Mouse (Mus musculus) left cerebral cortex, adult 11 months (tissue): ENCODE results near the gene Adat1.

Experiments used
- DNase-seq: peaks from one replicate; pipeline ENCODE4 v3.0.0; 2022; ENCODE audit warnings: low spot score

Gene Adat1

DNA sequence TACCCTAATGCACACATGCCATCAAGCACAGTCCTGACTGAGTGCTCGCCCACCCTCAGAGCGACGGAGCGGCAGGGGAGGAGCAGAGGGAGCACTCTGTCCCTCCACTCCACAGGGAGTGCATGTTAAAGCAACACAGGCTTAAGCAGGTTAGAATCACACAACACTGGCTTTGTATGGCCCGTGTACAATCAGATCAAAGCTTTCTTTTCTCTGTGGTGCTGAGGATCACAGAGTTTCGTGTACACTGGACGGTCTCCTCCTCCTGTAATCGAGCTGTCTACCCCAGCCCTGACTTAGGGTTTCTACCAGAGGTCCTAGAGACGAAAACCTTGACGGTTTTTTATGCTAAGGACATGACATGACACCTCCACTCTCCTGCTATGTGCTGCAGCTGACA is 23.6 kb downstream of the Adat1 start:
- no peak for DNase-seq

DNA sequence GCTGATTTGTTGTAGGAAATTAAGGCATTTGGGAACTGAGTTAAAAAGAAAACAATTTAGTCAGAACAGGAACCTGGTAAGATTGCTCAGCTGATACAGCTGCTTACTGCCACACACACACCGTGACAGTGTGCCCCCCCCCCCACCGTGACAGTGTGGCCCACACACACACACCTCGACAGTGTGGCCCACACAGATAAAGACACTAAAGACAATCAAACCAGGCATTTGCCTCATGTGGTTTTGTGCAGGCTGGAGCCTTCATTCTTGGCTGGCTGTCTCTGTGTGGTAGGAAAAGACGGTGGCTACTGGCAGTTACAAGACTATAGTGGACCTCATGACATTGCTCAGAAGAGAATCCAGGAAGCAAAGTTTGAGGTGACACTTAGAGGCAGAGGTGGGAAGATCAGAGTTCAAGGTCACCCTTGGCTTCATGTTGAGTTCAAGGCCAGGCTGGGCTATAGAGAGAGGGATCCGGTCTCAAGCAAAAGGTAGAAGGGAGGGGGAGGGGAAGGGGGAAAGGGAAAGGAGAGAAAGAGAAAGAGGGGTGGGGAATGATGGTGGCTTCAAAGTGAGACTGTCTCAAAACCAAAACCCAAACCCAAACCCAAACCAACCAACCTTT is 24.7 kb downstream of the Adat1 start:
- DNase-seq, result no peak

DNA sequence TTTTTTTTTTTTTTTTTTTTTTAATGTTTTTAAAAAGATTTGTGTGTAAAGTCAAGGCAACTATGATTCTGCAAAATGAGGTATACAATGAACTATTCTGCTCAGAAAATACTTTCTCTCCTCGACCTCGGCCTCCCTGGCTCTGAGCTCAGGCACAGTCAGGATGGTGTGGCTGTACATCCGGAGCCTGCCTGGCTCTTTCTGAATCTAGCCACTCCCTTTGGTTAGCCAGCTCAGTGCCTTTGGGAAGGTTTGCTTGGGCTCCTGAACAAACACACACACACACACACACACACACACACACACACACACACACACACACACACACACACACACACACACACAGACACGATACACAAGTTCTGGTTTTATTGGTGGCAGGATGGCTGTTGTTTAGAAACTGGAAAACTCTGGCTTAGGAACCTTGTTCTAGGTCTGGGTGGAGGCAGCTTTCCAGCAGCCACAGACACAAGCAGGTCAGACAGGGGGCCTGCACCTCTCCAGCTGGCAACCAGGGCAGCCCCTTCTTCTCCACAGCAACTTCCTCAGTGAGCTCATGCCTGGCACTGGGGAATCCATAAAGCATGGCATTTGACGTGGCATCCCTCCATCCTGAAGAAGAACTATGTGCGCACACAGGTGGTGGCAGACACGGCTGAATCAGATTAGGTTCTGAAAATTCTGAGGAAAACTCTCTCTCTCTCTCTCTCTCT is 27.1 kb downstream of the Adat1 start:
- DNase-seq, result no peak

DNA sequence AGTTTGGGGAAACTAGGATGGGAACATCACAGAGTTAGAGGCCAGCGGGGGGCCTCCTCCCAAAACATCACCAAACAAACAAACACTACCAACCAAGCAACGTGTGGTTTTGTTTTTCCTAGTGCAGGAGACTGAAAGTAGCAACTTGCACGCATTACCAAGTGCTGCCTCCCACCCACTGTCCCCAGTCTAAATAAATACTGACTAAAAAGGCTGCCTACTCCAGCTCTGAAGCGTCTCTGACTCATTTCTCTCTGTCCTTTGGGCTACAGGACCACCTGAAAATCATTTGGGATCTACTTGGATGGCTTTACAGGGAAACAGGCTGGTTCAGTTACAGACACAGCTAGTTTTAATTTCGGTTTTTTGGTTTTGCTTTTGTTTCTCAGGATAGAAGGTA is 27.8 kb downstream of the Adat1 start:
- DNase-seq, result no peak

DNA sequence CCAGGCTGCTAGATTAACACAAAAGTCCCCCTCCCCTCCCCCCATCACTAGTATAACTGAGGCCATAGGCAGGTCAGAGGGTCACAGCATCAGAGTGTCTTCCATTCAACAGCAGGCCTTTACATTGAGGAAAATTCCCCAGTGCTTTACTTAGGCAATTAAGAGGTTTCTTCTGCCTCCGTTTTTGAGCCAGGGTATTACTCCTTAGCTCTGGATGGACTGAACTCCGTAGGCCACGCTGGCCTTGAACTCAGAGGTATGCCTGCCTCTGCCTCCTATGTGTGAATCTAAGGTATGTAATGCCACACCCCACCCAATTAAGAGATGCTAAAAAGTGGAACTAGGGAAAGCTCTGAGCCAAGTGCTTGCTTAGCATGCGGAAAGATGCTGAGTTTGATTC is 28.6 kb downstream of the Adat1 start:
- no peak for DNase-seq

DNA sequence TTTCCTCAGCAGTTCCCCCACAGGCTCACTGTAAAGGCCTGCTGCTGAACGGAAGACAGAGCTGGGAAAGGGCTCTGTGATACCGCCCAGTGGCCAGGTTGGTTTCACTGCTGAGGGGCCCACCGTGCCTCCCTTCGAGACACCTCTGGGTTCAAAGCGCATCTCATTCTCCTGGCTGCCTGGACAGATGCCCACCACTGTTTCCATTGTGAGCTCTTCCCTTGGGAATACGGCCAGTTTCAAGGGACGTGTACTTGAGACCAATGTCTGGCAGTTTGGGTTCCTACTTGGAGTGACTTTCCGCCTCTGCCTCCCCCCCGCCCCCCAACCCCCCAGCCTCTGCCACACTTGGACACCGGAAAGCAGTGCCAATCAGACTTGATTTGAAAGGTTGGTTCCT is 29.0 kb downstream of the Adat1 start:
- no peak for DNase-seq

DNA sequence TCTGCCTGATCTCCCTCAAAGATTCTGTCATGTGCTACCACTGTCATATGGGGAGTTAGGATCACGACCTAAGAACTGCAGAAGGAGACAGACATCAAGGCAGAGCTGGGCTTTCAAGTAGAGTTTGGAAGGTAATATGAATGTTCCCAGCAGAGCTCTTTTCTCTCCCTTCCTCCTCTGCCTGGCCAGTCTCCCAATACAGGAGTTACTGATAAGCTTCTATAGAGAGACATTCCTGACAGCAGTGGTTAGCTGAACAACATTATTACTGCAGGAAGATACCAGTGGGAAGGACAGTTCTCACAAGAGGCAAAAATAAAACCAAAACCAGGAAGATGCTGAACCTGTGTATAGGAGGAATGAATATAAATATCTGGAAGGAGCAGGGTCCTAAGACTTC is 29.5 kb downstream of the Adat1 start:
- no peak for DNase-seq

DNA sequence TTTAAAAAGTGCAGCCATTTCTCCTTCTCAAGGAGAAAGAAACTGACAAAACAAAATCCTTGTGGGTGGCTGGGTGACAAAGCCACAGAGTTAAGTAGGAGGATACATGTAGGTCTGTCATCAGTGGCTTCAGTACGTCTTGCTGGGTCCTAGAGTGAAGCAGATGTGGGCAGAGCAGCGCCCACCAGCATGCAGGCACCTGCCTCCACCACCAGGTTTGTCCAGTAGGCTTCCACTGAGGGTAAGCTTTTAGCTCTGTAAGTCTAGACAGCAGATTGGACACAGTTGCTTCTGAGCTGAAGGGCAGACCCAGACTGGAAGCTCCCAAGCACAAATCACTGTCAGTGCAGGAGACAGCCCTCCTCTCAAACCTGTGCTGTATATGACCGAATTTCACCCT is 30.8 kb downstream of the Adat1 start:
- DNase-seq, result no peak

DNA sequence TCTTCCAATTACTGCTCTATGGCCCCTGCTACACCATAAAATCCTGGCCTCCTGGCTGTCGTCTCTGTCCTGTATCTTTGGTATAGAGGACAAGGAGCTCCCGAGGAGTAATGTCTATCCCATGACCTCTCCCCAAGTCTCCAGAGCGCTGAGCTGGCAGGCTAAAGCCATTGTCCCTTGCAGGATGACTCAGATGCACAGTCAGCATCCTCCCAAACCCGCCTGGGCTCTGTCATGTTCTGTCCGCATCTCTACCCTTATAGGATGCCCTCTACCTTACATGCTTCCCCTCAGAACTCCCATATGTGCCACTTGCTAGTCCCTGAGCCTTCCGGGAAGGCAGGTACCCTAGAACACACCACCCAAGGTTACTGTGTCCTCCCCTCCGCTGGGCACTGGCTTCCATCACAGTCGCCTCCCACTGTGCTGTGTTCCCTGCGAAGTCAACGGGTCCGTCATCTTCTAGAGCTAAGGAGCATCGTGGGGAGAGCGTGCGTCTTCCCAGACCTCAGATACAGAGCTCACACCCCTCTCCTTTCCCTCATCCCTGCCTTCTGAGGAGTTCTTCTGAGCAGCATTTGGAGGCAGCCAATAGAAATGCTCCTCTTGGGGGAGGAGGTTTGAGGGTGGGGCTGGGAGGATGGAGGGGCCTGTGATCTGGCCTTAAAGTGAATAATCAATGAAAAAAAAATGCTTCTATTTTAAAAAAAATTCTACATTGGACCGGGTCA is 31.3 kb downstream of the Adat1 start:
- DNase-seq, result no peak

DNA sequence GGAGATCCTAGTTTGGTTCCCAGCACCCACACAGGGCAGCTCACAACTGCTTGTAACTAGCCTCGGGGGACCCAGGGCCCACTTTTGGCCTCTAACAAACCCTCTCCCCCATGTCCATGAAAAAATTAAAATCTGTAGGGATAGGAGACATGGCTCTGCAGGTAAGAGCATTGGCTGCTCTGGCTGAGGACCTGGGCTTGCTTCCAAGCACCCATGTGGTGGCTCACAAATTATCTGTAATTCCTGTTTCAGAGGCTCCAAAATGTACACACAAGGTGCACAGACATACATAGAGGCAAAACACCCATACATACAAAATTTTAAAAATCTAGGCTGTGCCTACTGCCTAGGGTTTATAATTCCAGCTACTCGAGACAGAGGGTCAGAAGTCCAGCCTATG is 34.9 kb downstream of the Adat1 start:
- no peak for DNase-seq

DNA sequence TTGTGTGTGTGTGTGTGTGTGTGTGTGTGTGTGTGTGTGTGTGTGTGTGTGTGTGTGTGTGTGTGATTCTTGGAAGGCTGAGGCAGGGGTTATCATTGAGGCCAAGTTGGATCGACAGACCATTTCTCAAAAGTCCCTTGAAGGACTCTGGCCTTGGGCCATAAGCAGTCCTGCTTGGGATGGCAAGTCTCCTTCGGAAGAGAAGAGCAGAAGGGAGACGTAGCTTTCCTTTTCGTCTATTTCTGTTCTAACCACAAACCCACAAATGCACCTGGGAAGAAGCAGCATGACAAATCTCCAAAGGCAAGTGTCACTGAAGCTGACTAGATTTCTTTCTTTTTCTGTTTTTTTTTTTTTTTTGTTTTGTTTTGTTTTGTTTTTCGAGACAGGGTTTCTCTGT is 36.2 kb downstream of the Adat1 start:
- no peak for DNase-seq

DNA sequence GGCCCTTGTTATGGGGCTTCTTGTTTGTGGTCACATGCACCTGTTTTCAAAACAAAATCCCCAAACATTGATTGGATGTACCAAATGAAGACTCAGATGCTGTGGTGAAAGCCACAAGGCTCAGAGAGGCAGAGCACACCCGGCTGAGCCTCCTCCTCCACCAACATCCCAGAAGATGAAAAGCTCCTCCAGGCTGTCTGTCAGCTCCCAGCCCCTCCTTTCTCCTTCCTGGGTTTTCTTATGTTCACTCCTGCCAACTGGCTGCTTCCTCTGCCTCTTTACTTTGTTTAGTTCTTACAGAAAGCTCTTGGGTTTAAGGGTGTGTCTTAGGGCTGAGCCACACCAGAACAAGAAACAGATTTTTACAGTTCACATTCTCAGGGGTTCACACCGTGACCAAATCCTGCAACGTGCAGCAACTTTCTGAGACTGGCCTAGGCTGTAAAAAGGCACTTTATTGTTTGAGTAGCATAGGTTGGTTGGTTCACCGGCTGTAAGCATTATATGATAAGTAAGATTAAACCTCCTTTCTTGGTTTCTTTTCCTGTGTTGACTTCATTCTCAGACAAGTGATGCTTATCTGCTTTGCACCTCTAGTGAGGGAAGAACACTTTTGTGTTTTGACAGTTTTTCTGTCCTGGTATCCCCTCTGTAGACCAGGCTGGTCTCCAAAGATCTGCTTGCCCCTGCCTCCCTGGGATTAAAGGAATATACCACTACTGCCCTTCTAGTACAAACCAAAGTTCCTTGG is 37.1 kb downstream of the Adat1 start:
- DNase-seq, result no peak

DNA sequence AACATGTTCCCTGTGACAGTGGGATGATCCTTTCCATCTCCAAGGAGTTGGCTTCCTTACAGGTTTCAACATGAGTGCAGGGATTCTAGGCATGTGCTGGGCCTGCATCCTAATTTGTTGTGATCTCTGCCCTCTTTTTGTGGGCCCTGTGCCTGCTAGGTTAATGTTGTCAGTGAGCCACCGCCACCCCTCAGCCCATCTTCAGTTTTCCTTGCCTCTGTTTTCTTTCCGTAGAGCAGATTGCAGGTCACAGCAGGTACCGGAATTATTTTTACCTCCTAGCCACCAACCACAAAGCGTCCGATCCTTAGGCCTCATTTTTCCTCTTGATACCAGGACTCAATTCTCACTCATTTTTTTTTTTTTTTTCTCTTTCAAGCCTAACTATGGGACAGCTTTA is 40.2 kb downstream of the Adat1 start:
- DNase-seq, result no peak

DNA sequence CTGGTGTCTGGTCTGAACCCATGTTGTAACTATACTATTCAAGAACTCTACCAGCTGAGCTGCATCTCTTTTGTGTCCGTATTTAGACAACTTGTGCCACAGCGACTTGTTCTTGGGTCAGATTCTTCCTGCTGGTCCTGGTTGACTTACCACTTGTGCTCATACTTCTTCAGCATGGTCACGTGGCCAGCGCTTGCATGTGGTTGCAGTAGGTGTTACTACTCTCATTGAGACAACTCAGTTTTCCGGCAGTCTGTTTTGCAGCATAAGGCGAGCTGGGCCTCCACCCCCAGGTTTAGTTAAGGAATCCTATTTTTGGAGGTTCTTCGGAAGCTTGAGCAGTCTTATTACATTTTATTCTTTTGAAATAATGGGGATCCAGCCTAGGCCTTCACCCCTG is 40.8 kb downstream of the Adat1 start:
- DNase-seq, result peak; percentile 37

DNA sequence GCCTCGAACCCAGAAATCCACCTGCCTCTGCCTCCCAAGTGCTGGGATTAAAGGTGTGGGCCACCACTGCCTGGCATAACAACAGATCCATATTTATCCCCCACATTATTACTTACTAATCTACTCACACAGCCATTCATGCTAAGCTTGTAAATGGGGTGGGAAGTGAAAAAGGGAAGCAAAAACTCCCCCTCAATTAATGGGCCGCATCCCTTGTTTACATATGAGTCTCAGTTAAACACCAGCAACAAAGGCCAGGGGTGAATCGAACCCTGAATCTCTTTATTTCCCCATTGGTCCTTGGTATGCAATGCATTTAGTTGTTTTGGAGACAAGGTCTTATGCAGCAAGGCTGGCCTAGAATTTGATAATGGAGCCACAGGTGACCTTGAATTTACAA is 41.3 kb downstream of the Adat1 start:
- no peak for DNase-seq

DNA sequence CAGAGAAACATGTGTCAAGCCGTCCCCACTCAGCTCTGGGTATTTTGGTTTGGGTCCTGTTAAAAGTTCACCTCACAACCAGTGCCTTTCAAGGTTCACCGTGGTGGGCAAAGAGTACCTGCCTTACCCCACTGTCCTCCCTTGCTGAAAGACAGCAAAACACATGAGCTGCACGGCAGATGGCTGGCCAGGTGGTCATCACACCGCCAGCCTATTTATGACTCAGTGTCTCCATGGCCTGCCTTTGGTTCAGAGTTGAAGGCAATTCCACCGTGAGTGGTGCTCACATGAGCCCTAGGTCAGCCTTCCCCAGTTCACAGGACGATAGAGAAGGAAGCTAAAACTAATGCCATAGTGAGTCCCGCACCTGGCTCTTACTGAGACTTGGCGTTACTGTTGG is 44.1 kb downstream of the Adat1 start:
- DNase-seq, result no peak

DNA sequence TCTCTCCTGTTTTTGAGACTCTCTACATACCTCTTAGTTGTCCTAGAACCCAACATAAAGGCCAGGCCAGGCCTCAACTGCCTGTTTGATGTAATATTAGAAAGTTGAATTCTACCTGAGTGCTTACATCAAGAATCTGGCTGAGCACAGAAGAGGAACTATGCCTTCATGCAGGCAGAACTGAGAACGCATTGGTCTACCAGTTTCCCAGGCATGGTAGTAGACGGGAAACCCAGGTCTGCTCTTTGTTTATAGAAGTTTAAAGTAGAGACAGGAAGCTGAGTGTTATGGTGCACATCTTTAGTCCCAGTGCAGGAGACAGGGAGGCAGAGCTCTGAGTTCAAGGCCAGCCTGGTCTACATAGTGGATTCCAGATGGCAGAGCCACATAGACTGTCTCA is 45.0 kb downstream of the Adat1 start:
- DNase-seq, result no peak

DNA sequence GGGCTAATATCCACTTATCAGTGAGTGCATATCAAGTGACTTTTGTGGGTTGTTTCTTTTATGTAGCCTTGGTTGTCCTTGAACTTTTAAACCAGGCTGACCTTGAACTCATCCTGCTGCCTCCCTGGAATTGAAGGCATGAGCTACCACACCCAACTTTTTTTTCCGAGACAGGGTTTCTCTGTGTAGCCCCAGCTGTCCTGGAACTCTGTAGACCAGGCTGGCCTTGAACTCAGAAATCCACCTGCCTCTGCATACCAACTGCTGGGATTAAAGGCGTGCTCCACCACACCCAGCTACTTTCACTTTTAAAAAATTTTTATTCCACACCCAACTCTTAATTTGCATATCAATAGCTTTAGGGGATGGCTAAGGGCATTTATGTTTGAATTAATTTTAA is 48.6 kb downstream of the Adat1 start:
- DNase-seq, result no peak

DNA sequence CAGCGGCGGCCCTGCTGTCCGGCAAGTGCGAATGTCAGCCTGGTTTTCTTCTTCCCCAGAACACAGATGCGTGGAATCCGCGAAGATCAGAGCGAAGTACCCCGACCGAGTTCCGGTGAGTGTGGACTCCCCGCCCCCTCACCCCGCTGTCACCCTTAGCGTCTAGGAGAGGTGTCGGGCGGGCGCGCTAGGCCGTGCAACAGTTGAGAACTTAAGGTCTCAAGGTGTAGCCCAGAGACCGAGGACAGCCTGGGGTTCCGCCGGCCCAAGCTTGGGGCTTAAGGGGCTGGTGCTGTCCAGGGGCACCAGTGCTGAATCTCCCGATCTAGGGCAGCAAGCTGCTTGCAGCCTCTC is 51.0 kb downstream of the Adat1 start:
- DNase-seq, result no peak

DNA sequence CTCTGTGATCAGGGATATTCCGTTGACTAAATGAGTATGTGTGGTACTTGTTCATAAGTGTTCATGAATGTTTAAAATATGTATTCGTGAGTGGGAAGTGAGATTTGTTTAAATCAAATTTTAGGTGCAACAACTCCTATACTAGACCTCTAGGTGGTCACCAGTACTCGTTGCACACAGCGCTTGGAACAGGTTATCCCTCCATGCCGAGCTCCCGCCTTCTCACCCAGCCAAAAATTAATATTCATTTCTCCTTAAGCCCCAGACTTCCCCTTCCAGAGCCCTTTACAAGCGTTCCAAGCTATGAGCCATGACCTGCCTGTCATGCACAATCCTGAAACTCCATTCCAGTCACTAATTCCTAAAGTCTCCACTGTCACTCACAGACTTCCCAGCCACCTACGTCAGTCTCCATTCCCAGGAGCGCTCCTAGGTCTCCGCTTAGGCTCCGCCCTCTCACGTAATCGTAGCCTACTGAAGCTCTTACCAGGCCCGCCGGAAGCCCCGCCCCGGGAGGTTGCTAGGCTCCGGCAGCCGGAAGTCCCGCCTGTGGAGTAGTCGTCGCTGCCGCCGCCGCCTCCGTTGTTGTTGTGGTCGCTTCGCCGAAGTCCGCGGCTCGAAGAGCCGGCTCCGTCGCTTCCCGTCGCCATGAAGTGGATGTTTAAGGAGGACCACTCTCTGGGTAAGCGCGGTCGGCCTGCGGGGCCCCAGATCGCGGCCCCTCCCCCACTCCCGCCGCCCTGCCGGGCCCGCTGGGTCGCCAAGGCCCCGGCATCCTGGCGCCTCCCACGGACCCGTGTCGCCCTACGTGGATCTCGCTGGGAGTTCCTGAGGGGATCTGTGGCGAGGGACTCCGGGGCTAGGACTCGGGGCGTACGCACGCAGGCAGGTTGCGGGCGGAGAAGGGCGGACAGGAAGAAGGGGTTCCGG is 51.7 kb downstream of the Adat1 start, which contains the start of gene Gabarapl2:
Gene Gabarapl2 (plus strand): TSS at position 533 of the 930 bp plus-strand sequence.
- peak; percentile 96 for DNase-seq

DNA sequence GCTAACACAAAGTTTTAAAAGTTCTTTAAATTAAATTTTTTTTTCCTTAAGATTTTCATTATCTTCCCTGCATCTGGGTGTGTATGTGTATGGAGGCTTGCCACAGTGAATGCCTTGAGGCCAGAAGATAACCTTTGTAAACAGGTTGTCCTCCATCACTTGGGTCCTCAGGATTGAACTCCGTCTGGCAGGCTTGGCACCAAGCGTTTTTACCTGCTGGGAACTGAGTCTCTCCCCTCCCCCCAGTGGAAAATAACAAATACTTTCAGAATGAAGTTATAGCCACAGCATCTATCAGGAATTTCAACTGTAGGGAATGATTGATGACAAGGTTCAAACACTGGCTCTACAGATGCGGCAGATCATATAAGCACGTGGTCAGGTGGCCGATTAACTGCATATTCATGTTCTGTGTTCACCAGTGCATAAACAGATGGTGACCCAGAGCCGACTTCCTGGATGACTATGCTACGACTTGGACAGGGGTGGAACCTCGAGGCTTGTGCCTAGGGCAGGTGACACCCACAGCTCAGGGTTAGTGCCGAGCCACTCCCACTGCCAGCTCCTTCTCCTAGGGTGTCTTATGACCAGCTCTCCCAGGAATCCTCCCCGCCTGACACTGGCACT is 52.5 kb downstream of the Adat1 start:
- DNase-seq, result no peak
